Mouse (Mus musculus) T-helper 2 cell (primary cell): ENCODE results near the gene Ogfrl1.

ENCODE experiments used
- in situ Hi-C: fragments of 300-600 bp; cut with MboI, MseI; formaldehyde crosslinking; loops from one replicate; pipeline ENCODE4 v1.15.1; 2025; ENCODE audit warnings: high pct_unique_total_duplicates

The Ogfrl1 gene

GRCm38 (mm10) chr1:23352895-23353294 is 44.7 kb downstream of the Ogfrl1 start:
- in situ Hi-C loops, result loop anchor here (25.0 kb wide), 1 partner anchor 1616 kb away; no protein-coding TSS in a partner anchor

DNA sequence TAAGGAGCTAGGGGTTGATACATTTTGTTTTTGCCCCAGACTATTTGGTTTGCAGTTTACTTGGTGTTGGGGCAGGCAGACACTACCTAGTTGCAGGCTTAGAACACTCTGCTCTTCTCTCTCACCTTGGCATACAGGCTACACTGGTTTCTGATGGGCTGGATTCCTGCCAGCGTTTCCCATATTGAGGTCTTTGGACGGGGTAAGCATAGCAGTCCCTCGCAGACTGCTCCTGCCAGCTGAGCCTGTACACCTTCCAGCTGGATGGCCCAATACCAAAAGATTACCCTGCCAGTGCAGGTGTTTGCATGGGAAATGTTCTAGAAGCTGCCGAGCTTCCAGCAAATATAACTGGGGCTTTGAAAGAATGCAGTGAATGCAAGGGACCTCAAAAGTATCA is 45.8 kb downstream of the Ogfrl1 start:
- in situ Hi-C loops, result loop anchor here (25.0 kb wide), 1 partner anchor 1614 kb away; no protein-coding TSS in a partner anchor

- in situ Hi-C loops, result no loop called here
Measured at GRCm38 (mm10) chr1:23345633-23346032, 51.9 kb downstream of the Ogfrl1 start.

DNA sequence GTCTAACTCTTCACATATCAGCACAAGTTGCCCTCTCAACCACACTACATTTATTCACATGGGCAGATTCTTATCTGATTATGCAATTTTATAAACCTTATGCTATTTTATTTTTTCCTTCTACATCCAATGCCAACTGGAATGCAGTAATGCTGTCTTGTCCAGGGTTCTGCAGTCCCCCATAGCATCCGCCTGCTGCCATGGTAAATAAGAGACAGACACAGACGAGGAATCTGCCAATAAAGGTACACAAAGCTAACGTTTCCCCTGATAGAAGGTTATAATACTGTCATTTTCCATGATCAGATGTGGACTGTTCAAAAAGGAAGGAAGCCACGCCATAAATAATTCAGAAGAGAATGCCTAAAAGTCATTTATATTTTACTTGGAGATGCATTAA is 54.7 kb downstream of the Ogfrl1 start:
- in situ Hi-C loops, result no loop called here

- in situ Hi-C loops, result no loop called here
Measured at GRCm38 (mm10) chr1:23342224-23342623, 55.3 kb downstream of the Ogfrl1 start.

GRCm38 (mm10) chr1:23335726-23336363 is 61.7 kb downstream of the Ogfrl1 start:
- in situ Hi-C loops, result no loop called here

DNA sequence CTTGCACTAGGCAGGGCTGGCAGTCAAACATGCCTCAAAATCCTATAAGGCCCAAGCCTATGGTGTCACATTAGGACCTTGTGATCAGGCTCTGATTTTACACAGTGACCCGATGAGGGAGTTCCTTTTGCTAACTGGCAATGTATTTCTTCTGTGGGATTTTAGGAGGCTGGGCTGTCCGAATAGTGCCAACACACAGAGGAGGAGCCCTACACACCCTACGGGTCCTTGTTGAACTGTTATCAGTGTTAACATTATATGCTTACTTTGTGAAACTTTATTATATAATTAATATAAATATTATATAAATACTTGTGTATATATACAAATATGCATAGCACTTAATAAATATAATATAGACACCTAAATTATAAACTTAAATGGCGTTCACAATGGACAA is 62.5 kb downstream of the Ogfrl1 start:
- in situ Hi-C loops, result no loop called here

- in situ Hi-C loops, result no loop called here
Measured at GRCm38 (mm10) chr1:23332192-23332591, 65.4 kb downstream of the Ogfrl1 start.

GRCm38 (mm10) chr1:23325160-23325559 is 72.4 kb downstream of the Ogfrl1 start:
- in situ Hi-C loops, result no loop called here

DNA sequence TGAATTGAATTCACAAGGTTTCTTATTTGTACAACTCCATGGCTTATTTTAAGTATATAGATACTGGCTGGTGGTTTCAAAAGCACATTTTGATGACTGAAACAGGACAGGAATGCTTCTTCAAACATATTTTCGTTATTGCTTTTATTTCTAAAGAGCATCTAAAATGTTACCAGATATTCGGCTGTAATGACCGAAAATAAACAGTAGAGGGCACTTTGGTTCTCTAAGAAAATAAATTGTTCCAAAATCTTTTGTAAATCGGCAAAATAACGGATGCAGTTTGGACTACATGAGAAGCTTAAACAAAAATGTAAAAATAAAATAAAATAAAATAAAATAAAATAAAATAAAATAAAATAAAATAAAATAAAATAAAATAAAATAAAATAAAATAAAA is 73.3 kb downstream of the Ogfrl1 start:
- in situ Hi-C loops, result no loop called here

- in situ Hi-C loops, result no loop called here
Measured at GRCm38 (mm10) chr1:23323286-23323685, 74.3 kb downstream of the Ogfrl1 start.

DNA sequence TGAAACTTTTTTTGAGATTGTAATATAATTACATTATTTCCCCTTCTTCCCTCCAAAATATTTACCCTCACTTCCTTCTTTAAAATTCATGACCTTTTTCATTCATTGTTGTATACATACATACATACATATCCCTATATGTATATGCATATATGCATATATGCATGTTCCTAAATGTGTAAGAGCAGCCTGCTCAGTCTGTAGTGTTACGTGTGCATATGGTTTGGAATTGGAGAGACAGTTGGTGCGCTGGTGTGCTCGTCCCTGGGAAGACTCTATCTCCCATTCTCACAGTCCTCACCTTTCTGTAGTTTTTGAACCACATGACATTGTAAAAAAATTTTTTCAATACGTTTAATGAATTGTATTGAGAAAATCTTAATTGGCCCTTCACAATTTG is 75.4 kb downstream of the Ogfrl1 start:
- in situ Hi-C loops, result no loop called here

DNA sequence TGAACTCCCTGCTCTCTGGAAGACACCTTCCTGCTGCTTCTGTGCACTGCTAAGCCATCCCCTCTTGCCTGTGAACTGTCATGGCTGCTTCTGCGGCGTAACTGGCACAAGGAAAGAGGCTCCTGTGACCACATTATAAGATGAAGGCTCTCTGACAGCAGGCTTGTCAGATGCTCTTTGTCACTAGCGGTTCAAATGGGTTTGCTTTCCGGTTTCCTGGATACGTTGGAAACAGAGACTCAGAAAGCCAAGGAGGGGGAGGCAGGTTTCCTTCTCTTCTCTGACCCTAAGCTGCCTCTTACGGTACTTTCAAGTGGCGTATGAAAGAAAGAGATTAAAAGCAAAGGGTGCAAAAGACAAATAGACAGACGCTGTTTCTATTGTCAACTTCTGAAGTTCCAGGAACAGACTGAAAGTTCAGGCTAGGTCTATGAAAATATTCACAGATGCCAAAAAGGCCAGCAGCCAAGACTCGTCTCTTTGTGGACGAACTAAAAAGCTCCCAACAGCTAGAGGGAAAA is 76.2 kb downstream of the Ogfrl1 start:
- in situ Hi-C loops, result no loop called here

GRCm38 (mm10) chr1:23320591-23321195 is 76.9 kb downstream of the Ogfrl1 start:
- in situ Hi-C loops, result no loop called here
